Mouse (Mus musculus) liver, adult 2 months (tissue): ENCODE data around the gene Gpc6.

Experiments
- CTCF ChIP-seq: fragments of 200-500 bp; IDR thresholded peaks from 2 replicates; pipeline ENCODE4 v1.5.1; 2011; ENCODE audit warnings: low read depth, low read length, control low read depth
- POLR2A ChIP-seq: fragments of 200-500 bp; IDR thresholded peaks from 2 replicates; pipeline ENCODE4 v1.6.1; 2011; ENCODE audit warnings: low read length, control low read depth; ENCODE audit not compliant: insufficient read depth; ENCODE audit errors: extremely low read depth

DNA sequence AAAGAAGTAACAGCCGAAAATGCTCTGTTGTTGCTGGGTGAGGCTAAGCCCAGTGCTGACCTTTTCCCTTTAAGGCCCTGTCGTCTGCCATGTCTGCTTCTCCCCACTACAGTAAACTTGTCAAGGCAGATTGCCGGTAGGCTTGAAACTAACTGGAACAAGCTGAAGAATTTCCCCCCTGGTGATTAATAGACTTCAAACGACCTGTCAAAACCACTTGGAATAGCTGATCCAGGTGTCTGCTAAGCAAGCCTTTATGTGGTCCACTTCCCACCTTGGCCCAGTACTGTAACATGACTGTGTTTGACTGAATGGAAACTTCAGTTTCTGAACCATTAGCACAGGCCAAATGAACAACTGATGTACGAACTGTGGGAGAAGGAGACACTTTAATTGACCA lies 856.6 kb downstream of the Gpc6 start:
- TF ChIP-seq CTCF (no peak), POLR2A (no peak)
